ENCODE assay signal across 8 mouse cellular contexts in the genomic region with DNA sequence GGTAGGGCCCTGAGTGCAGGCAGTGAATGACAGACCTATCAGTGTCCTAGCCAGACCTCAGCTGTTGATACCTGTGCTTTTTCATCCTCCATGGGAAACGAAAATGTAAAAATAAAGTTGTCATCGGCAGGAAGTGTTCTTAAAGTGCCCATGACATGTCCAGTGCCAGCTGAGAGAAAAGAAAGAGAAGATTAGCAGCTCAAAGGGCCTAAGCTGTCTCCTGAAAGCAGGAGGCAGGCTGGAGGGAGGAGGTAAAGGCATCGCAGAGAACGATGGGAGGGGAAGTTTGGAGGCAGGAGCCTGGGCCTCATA. TPM values are rescaled to one million over a fixed set of nuclear protein-coding genes. Genes with fewer than 3 reads are reported as not detected.
A peak's percentile ranks its signal among the peaks of the same experiment; 100 is the strongest.
DNase-seq lines count a peak whose midpoint lies in the region; ATAC-seq and TF ChIP-seq lines count a peak whose summit lies in the region.

No protein-coding gene starts in this region.

- H3K4me2 ChIP-seq in lung, postnatal 0 days (replicated peaks; ENCODE audit: low read depth, low read length) = peak overlapping the region; percentile 63
- H3K4me2 ChIP-seq in heart, embryonic 14.5 days (ENCODE audit: low read length) = peak overlapping the region; percentile 80
- peak overlapping the region; percentile 53 for H3K4me2 ChIP-seq in liver, embryonic 14.5 days (ENCODE audit: low read depth)
- H3K4me2 ChIP-seq in stomach, postnatal 0 days (replicated peaks; ENCODE audit: low read depth) = peak overlapping the region; percentile 61

- under 1% methylated on average over 4 of the region's 4 CpGs for WGBS in lung, postnatal 0 days
- WGBS in heart, embryonic 14.5 days = 2% methylated on average over 4 of the region's 4 CpGs
- WGBS in liver, embryonic 14.5 days (ENCODE audit: insufficient replicate concordance) = 17% methylated on average over 4 of the region's 4 CpGs
- 5% methylated on average over 4 of the region's 4 CpGs for WGBS in stomach, postnatal 0 days

- H3K36me3 ChIP-seq in lung, postnatal 0 days (ENCODE audit: insufficient read depth, low read length) = no peaks in the 10 kb centered on the region
- H3K36me3 ChIP-seq in heart, embryonic 14.5 days (ENCODE audit: control insufficient read depth, insufficient read depth, low read length) = no peaks in the 10 kb centered on the region
- H3K36me3 ChIP-seq in liver, embryonic 14.5 days (replicated peaks; ENCODE audit: control insufficient read depth, insufficient read depth, low read depth) = no peaks in the 10 kb centered on the region
- H3K36me3 ChIP-seq in stomach, postnatal 0 days (ENCODE audit: control insufficient read depth, insufficient read depth, low read length) = no peaks in the 10 kb centered on the region

- H3K27me3 ChIP-seq in lung, postnatal 0 days (replicated peaks; ENCODE audit: insufficient read depth, low read length) = no peaks in the 10 kb centered on the region
- H3K27me3 ChIP-seq in heart, embryonic 14.5 days (ENCODE audit: control insufficient read depth, insufficient read depth, low read length) = no peaks in the 10 kb centered on the region
- no peaks in the 10 kb centered on the region for H3K27me3 ChIP-seq in liver, embryonic 14.5 days (ENCODE audit: control insufficient read depth, insufficient read depth, low read length)
- no peaks in the 10 kb centered on the region for H3K27me3 ChIP-seq in stomach, postnatal 0 days (ENCODE audit: control insufficient read depth, insufficient read depth, low read length)

- H3K9ac ChIP-seq in lung, postnatal 0 days (replicated peaks; ENCODE audit: low read depth) = no peak overlapping the region
- H3K9ac ChIP-seq in heart, embryonic 14.5 days (ENCODE audit: low read length) = peak overlapping the region; percentile 71
- H3K9ac ChIP-seq in liver, embryonic 14.5 days (replicated peaks) = no peak overlapping the region
- H3K9ac ChIP-seq in stomach, postnatal 0 days (ENCODE audit: low read length) = 0 out of 2 replicates have a peak overlapping the region, but pooled peaks have one; percentile 14

- no peak for TF ChIP-seq EP300 in lung, postnatal 0 days (IDR thresholded peaks at IDR 0.05)
- no peak for TF ChIP-seq EP300 in liver, embryonic 14.5 days (IDR thresholded peaks at IDR 0.05; ENCODE audit: low read depth)
- TF ChIP-seq EP300 in stomach, postnatal 0 days (optimal IDR thresholded peaks at IDR 0.05) = no peak

- peaks cover under 1% of the 10 kb centered on the region; the same call in 1 of the 2 replicates for H3K9me3 ChIP-seq in lung, postnatal 0 days (ENCODE audit: low read length)
- H3K9me3 ChIP-seq in heart, embryonic 14.5 days (ENCODE audit: control insufficient read depth, low read length) = peaks cover 5% of the 10 kb centered on the region
- H3K9me3 ChIP-seq in liver, embryonic 14.5 days (ENCODE audit: control insufficient read depth, low read length) = no peaks in the 10 kb centered on the region
- H3K9me3 ChIP-seq in stomach, postnatal 0 days (ENCODE audit: control insufficient read depth, low read length) = no peaks in the 10 kb centered on the region

- ATAC-seq in lung, postnatal 0 days = no peak
- peak; percentile 90 for ATAC-seq in heart, embryonic 14.5 days (ENCODE audit: insufficient number of reproducible peaks, insufficient read depth, low FRiP score, low read depth)
- ATAC-seq in liver, embryonic 14.5 days (ENCODE audit: insufficient read depth) = no peak
- ATAC-seq in stomach, postnatal 0 days (ENCODE audit: low FRiP score, low TSS enrichment) = no peak

- H3K4me1 ChIP-seq in lung, postnatal 0 days (ENCODE audit: insufficient read depth, low read depth, low read length) = peaks cover 4% of the 10 kb centered on the region; the same call in 1 of the 2 replicates
- peaks cover 4 to 15% of the 10 kb centered on the region in 2 experiments for H3K4me1 ChIP-seq in heart, embryonic 14.5 days (ENCODE audit: control insufficient read depth in 2 of 2, insufficient read depth in 2 of 2, low read length in 2 of 2)
- H3K4me1 ChIP-seq in liver, embryonic 14.5 days (replicated peaks; ENCODE audit: control insufficient read depth in 2 of 2, insufficient read depth in 2 of 2, low read length in 1 of 2) = peaks cover 0 to 5% of the 10 kb centered on the region in 2 experiments; a peak in 2 of 4 replicates
- no peaks in the 10 kb centered on the region; the same call in 1 of the 2 replicates for H3K4me1 ChIP-seq in stomach, postnatal 0 days (replicated peaks; ENCODE audit: control insufficient read depth, insufficient read depth)

- TF ChIP-seq CTCF in lung, postnatal 0 days (IDR thresholded peaks at IDR 0.05) = no peak
- TF ChIP-seq CTCF in liver, embryonic 14.5 days (IDR thresholded peaks at IDR 0.05; ENCODE audit: low read depth) = no peak
- no peak for TF ChIP-seq CTCF in stomach, postnatal 0 days (IDR thresholded peaks at IDR 0.05; ENCODE audit: low read depth)

- H3K4me3 ChIP-seq in lung, postnatal 0 days (ENCODE audit: low read depth, low read length) = peak overlapping the region; percentile 24; the same call in 1 of the 2 replicates
- peak overlapping the region; percentile 42 to 44; a peak in 3 of 4 replicates for H3K4me3 ChIP-seq in heart, embryonic 14.5 days (ENCODE audit: control insufficient read depth in 1 of 2, insufficient read depth in 1 of 2, low read depth in 1 of 2, low read length in 2 of 2)
- no peak overlapping the region; a peak in 1 of 4 replicates for H3K4me3 ChIP-seq in liver, embryonic 14.5 days (ENCODE audit: insufficient read depth in 1 of 2, low read depth in 2 of 2, low read length in 2 of 2)
- H3K4me3 ChIP-seq in stomach, postnatal 0 days (ENCODE audit: low read depth, low read length) = peak overlapping the region; percentile 33

- DNase-seq in lung, postnatal 0 days (ENCODE audit: low spot score) = no peak
- DNase-seq in lung, postnatal 36 days = no peak
- no peak for DNase-seq in liver, embryonic 14.5 days (ENCODE audit: low read depth in 3 of 3, low spot score in 3 of 3)
- no peak for DNase-seq in stomach, postnatal 0 days (ENCODE audit: low spot score)
- DNase-seq in ovary, postnatal 14 days (ENCODE audit: low spot score) = no peak
- no peak for DNase-seq in adrenal gland, adult (ENCODE audit: inconsistent age in 2 of 2, low spot score in 1 of 2)
- no peak for DNase-seq in cerebellum, adult 9-11 months

- no peak overlapping the region for H3K27ac ChIP-seq in lung, postnatal 0 days (ENCODE audit: low read length)
- H3K27ac ChIP-seq in heart, embryonic 14.5 days (replicated peaks in 1 of 2; ENCODE audit: control insufficient read depth in 1 of 2, insufficient read depth in 1 of 2, low read depth in 2 of 2, low read length in 2 of 2) = peak overlapping the region; percentile 91 to 95
- no peak overlapping the region for H3K27ac ChIP-seq in liver, embryonic 14.5 days
- H3K27ac ChIP-seq in stomach, postnatal 0 days (replicated peaks) = no peak overlapping the region

RNA-seq across cellular contexts. Expression of a gene that starts 10.8 kb away (rescaled TPM):
- 24.0 and 27.1 TPM in 2 replicates for polyA plus RNA-seq in lung, postnatal 0 days (2015; fragmentation: Nextera tagmentation; extraction: Ambion mirVana)
- polyA plus RNA-seq in heart, embryonic 14.5 days (2014; fragmentation: Nextera tagmentation; extraction: Ambion mirVana) = 36.2 and 38.1 TPM in 2 replicates
- 1.1 and 1.9 TPM in 2 replicates for polyA plus RNA-seq in liver, embryonic 14.5 days (2012; rRNA removed)
- polyA plus RNA-seq in liver, embryonic 14.5 days (2014; fragmentation: Nextera tagmentation; extraction: Ambion mirVana) = 2.2 and 3.1 TPM in 2 replicates
- 16.2 and 17.7 TPM in 2 replicates for polyA plus RNA-seq in stomach, postnatal 0 days (2015; fragmentation: Nextera tagmentation; extraction: Ambion mirVana)

Comparison
In these comparisons a context has a peak if more than half of its experiments do, and no peak if none do; other contexts are left out.
1. H3K27ac ChIP-seq: peak in heart, embryonic 14.5 days (2 of 2); none in lung, postnatal 0 days (single experiment), liver, embryonic 14.5 days (single experiment) and stomach, postnatal 0 days (single experiment).
2. H3K4me3 ChIP-seq: peak in lung, postnatal 0 days (single experiment), heart, embryonic 14.5 days (2 of 2) and stomach, postnatal 0 days (single experiment); none in liver, embryonic 14.5 days (0 of 2).
3. H3K9ac ChIP-seq: peak in heart, embryonic 14.5 days (single experiment) and stomach, postnatal 0 days (single experiment); none in lung, postnatal 0 days (single experiment) and liver, embryonic 14.5 days (single experiment).
4. Peak in every context shown above with its lines, with median percentiles within 50 percentile points of each other: H3K4me2 ChIP-seq.